Mouse (Mus musculus): Measurements from ENCODE around the gene Slc38a3. TPM values are rescaled to one million over a fixed set of nuclear protein-coding genes. Genes with fewer than 3 reads are reported as not detected.

The Slc38a3 gene
- polyA plus RNA-seq, 1 experiment from 2014 or later, result 3.9 TPM

- H3K4me1 ChIP-seq, result peaks cover 100% of the 10 kb centered on the region
- peaks cover 97% of the 10 kb centered on the region for H3K36me3 ChIP-seq
- peak overlapping the region; percentile 76 for H3K27ac ChIP-seq
- no peak overlapping the region for H3K4me3 ChIP-seq
- no peaks in the 10 kb centered on the region for H3K27me3 ChIP-seq (ENCODE audit: low read depth, poor library complexity, severe bottlenecking)
- no peak for DNase-seq (ENCODE audit: low spot score)
- no peaks in the 10 kb centered on the region for H3K9me3 ChIP-seq (replicated peaks)
- 59% methylated on average over 12 of the region's 12 CpGs for WGBS
Observed at GRCm38 (mm10) chr9:107701594-107701993, 32.3 kb upstream of the Slc38a3 start.

DNA sequence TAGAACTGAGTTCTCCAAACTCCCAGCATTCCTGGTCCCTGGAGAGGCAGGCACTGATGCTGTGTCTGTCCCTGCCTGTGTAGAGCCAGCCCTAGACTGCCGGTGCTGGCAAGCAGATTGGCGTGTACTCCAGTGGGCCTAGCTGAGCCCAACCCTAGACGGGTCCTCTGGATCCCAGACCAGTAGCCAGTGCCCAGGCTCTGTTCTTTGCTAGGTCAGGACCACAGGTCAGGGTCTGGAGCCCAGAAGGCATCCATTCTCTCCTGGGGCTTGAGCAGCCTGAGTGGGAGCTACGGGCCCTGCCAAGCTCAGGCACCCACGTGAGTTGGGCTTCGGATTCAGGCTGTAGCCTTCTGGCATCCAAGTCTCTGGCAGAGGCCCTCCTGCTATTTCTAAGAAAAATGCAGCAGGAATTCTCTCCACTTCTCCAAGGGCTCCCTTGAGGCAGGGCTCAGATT, 30.8 kb upstream of the Slc38a3 start:
- Histone ChIP-seq H3K27me3 (ENCODE audit: low read depth, poor library complexity, severe bottlenecking) (no peaks in the 10 kb centered on the region), H3K36me3 (peaks cover 97% of the 10 kb centered on the region), H3K27ac (peak overlapping the region; percentile 76), H3K4me3 (peak overlapping the region; percentile 38), H3K4me1 (peaks cover 100% of the 10 kb centered on the region), H3K9me3 (replicated peaks) (no peaks in the 10 kb centered on the region)
- DNase-seq (ENCODE audit: low spot score), result peak; percentile 53
- WGBS, result 29% methylated on average over 6 of the region's 6 CpGs

- Histone ChIP-seq H3K27me3 (ENCODE audit: low read depth, poor library complexity, severe bottlenecking) (no peaks in the 10 kb centered on the region), H3K27ac (peak overlapping the region; percentile 76), H3K36me3 (peaks cover 97% of the 10 kb centered on the region), H3K4me3 (peak overlapping the region; percentile 38), H3K4me1 (peaks cover 100% of the 10 kb centered on the region), H3K9me3 (replicated peaks) (no peaks in the 10 kb centered on the region)
- no peak for DNase-seq (ENCODE audit: low spot score)
- 3% methylated on average over 9 of the region's 9 CpGs for WGBS
Observed at GRCm38 (mm10) chr9:107699376-107699980, 30.1 kb upstream of the Slc38a3 start.

DNA sequence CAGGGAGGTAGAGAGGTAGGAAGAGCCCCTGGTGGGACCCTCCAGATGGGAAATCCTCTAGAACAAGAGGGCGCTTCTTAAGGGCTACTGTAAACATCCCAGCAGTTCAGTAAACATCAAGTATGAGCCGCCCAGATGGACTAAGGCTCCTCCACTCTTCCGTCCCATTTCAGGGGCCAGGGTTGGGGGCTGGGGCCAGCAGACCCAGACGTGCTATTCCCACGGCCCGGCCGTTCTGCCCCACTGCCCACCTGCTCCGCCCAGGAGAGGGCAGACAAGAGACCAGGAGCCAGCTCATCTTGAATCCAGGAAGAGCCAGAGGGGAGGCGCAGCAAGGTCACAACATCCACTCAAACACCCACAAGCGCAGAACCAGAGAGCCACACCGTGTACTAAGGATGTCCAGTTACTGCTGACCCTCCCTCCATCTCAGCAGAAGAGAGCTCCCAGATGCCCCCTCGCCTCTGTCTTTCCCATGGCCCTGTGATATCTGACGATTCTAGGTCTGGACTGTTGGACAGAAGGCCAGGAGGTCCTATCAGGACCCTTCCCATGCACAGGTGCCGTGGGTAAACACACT, 29.4 kb upstream of the Slc38a3 start:
- Histone ChIP-seq H3K27ac (peak overlapping the region; percentile 76), H3K4me1 (peaks cover 94% of the 10 kb centered on the region), H3K36me3 (peaks cover 96% of the 10 kb centered on the region), H3K27me3 (ENCODE audit: low read depth, poor library complexity, severe bottlenecking) (no peaks in the 10 kb centered on the region), H3K9me3 (replicated peaks) (no peaks in the 10 kb centered on the region), H3K4me3 (peak overlapping the region; percentile 38)
- DNase-seq (ENCODE audit: low spot score), result no peak
- WGBS, result 10% methylated on average over 14 of the region's 14 CpGs

GRCm38 (mm10) chr9:107697811-107698521, 28.6 kb upstream of the Slc38a3 start:
- DNase-seq (ENCODE audit: low spot score), result no peak
- peak overlapping the region; percentile 38 for H3K4me3 ChIP-seq
- no peaks in the 10 kb centered on the region for H3K27me3 ChIP-seq (ENCODE audit: low read depth, poor library complexity, severe bottlenecking)
- peak overlapping the region; percentile 76 for H3K27ac ChIP-seq
- no peaks in the 10 kb centered on the region for H3K9me3 ChIP-seq (replicated peaks)
- peaks cover 93% of the 10 kb centered on the region for H3K4me1 ChIP-seq
- 11% methylated on average over 14 of the region's 14 CpGs for WGBS
- peaks cover 96% of the 10 kb centered on the region for H3K36me3 ChIP-seq

- no peaks in the 10 kb centered on the region for H3K9me3 ChIP-seq (replicated peaks)
- peaks cover 87% of the 10 kb centered on the region for H3K4me1 ChIP-seq
- H3K27ac ChIP-seq, result peak overlapping the region; percentile 76
- H3K4me3 ChIP-seq, result 0 out of 2 replicates have a peak overlapping the region, but pooled peaks have one; percentile 38
- H3K36me3 ChIP-seq, result peaks cover 96% of the 10 kb centered on the region
- H3K27me3 ChIP-seq (ENCODE audit: low read depth, poor library complexity, severe bottlenecking), result no peaks in the 10 kb centered on the region
- DNase-seq (ENCODE audit: low spot score), result no peak
- WGBS, result 39% methylated on average over 9 of the region's 9 CpGs
Observed at GRCm38 (mm10) chr9:107696845-107697610, 27.7 kb upstream of the Slc38a3 start.

- H3K27me3 ChIP-seq (ENCODE audit: low read depth, poor library complexity, severe bottlenecking), result no peaks in the 10 kb centered on the region
- no peak overlapping the region for H3K4me3 ChIP-seq
- H3K9me3 ChIP-seq (replicated peaks), result no peaks in the 10 kb centered on the region
- WGBS, result 49% methylated on average over 6 of the region's 6 CpGs
- peaks cover 77% of the 10 kb centered on the region for H3K4me1 ChIP-seq
- no peak for DNase-seq (ENCODE audit: low spot score)
- peaks cover 96% of the 10 kb centered on the region for H3K36me3 ChIP-seq
- peak overlapping the region; percentile 0; the same call in 1 of the 2 replicates for H3K27ac ChIP-seq
Observed at GRCm38 (mm10) chr9:107696106-107696479, 26.8 kb upstream of the Slc38a3 start.

- 89% methylated on average over 12 of the region's 12 CpGs for WGBS
- Histone ChIP-seq H3K4me1 (peaks cover 72% of the 10 kb centered on the region), H3K4me3 (no peak overlapping the region), H3K27me3 (ENCODE audit: low read depth, poor library complexity, severe bottlenecking) (no peaks in the 10 kb centered on the region), H3K36me3 (peaks cover 96% of the 10 kb centered on the region), H3K27ac (peak overlapping the region; percentile 0; the same call in 1 of the 2 replicates), H3K9me3 (replicated peaks) (no peaks in the 10 kb centered on the region)
- DNase-seq (ENCODE audit: low spot score), result no peak
Observed at GRCm38 (mm10) chr9:107695441-107696105, 26.2 kb upstream of the Slc38a3 start.

DNA sequence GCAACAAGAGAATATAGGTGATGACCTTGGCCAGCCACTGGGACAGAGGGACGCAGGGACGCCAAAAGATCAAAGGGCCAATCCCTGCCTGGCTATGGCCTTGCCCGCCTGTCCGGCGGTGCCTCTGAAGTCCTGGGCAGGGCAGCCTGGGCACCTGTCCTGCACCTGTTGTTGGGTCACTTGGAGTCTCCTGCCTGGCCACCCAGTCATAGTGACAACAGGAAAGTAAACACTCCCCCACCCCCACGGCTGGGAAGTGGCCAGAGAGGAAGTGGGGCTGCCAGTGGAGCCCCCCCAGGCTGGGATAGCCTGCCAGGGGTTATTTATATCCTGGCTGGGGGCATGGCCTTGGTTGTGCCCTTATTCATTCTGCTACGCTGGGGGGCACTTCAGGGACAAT, 25.3 kb upstream of the Slc38a3 start:
- H3K27me3 ChIP-seq (ENCODE audit: low read depth, poor library complexity, severe bottlenecking), result no peaks in the 10 kb centered on the region
- no peak for DNase-seq (ENCODE audit: low spot score)
- 78% methylated on average over 7 of the region's 7 CpGs for WGBS
- peaks cover 97% of the 10 kb centered on the region for H3K36me3 ChIP-seq
- no peak overlapping the region; the same call in 1 of the 2 replicates for H3K27ac ChIP-seq
- no peak overlapping the region for H3K4me3 ChIP-seq
- H3K4me1 ChIP-seq, result peaks cover 63% of the 10 kb centered on the region
- no peaks in the 10 kb centered on the region for H3K9me3 ChIP-seq (replicated peaks)

DNA sequence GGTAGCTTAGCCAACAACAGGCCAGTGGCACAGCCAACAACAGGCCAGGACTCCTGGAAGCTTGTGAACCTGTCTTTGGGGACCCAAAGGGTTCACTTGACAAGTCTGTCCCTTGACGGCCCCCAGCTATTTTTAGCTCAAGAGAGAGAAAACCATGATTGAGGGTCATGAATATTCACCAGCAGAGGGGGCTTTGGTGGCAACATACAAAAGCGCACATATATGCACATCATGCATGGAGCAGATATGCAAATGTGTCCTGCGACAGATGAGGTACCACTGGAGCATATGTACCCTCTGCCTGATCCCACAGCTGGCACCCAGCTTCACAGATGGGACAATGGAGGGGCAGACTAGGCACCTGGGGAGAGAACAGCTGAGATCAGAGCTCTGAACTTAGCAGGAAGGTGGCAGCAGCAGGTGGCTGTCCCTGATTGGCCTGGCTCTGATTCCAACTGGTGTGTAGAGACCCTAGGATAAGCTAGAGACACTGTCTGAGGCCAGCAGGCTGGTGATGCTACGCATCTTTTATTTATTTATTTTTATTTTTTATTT, 24.2 kb upstream of the Slc38a3 start:
- H3K27me3 ChIP-seq (ENCODE audit: low read depth, poor library complexity, severe bottlenecking), result no peaks in the 10 kb centered on the region

DNA sequence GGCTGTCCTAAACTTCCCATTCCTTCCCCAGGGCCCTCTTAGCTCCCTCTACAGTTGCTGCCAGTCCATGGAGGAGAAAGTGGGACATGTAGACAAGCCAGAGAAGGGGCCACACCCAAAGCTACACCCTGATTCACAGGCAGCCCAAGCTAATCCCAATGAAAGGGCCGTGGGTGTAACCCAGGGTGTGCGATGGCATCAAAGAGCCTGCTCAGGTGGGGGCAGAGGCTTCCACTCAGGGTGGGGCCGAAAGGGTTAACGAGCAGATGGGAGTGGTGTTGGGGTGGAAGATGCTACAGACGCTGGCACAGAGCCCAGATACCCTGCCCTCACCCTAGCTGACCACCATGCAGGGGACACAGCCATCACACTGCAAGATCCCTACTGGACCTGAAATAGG, 23.5 kb upstream of the Slc38a3 start:
- 71% methylated on average over 5 of the region's 5 CpGs for WGBS
- Histone ChIP-seq H3K9me3 (replicated peaks) (no peaks in the 10 kb centered on the region), H3K27ac (no peak overlapping the region), H3K4me3 (no peak overlapping the region), H3K36me3 (peaks cover 99% of the 10 kb centered on the region), H3K4me1 (peaks cover 44% of the 10 kb centered on the region), H3K27me3 (ENCODE audit: low read depth, poor library complexity, severe bottlenecking) (no peaks in the 10 kb centered on the region)
- no peak for DNase-seq (ENCODE audit: low spot score)

More for the DNA sequence above, 24.2 kb upstream of the Slc38a3 start:
- peaks cover 97% of the 10 kb centered on the region for H3K36me3 ChIP-seq
- H3K4me1 ChIP-seq, result peaks cover 51% of the 10 kb centered on the region
- H3K27ac ChIP-seq, result no peak overlapping the region; the same call in 1 of the 2 replicates
- no peaks in the 10 kb centered on the region for H3K9me3 ChIP-seq (replicated peaks)
- 77% methylated on average over 4 of the region's 4 CpGs for WGBS
- H3K4me3 ChIP-seq, result no peak overlapping the region
- no peak for DNase-seq (ENCODE audit: low spot score)

DNA sequence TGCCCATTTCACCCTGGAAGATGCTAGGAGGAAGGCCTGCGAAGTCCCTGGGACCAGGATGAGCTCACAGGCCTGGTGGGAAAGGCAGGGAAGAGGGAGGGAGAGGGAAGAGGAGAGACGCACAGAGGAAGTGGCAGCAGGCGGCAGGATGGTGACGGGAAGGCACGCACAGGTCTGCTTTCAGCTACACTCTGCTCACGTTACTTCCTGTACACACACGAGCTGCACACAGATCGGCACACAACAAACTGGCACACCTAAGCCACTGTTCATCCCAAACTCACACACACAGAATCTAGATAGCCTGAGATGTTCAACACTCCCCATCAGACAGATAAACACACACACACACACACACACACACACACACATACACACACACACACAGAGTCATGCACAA, 21.1 kb upstream of the Slc38a3 start:
- no peaks in the 10 kb centered on the region for H3K9me3 ChIP-seq (replicated peaks)
- no peak for DNase-seq (ENCODE audit: low spot score)
- H3K36me3 ChIP-seq, result peaks cover 99% of the 10 kb centered on the region
- no peaks in the 10 kb centered on the region for H3K27me3 ChIP-seq (ENCODE audit: low read depth, poor library complexity, severe bottlenecking)
- WGBS, result 79% methylated on average over 8 of the region's 8 CpGs
- no peak overlapping the region for H3K27ac ChIP-seq
- no peak overlapping the region for H3K4me3 ChIP-seq
- peaks cover 20% of the 10 kb centered on the region for H3K4me1 ChIP-seq

Data from limb, embryonic 10.5 days (tissue).